Mouse (Mus musculus): ENCODE results near the gene Bik. TPM values are rescaled to one million over a fixed set of nuclear protein-coding genes. Genes with fewer than 3 reads are reported as not detected.

Gene Bik
- total RNA-seq, 2 experiments from 2014 or later: 0.76 to 1.6 TPM

GRCm38 (mm10) chr15:83538855-83539254, 12.2 kb downstream of the Bik start:
- DNase-seq: no peak
- intact Hi-C loops (cut with DNase I): no loop called here

DNA sequence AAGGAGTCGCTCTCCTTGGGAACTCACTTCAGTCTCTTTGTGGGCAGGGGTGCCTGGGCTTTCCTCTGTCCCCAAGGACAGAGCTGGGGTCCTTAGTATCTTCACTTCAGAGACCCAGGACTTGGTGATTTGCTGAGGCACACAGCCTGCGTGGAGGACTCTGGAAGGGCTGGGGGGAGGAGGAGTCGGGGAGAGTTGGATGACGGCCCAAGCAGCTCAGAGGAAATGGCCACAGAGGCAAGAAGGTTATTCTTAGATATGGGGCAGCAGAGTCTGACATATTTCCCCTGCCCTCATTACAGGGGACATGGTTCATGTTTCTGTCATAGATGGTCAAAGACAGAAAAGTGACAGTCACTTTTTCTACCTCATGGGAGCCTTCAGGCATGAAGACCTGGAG, 13.2 kb downstream of the Bik start:
- intact Hi-C loops (cut with DNase I): no loop called here

DNA sequence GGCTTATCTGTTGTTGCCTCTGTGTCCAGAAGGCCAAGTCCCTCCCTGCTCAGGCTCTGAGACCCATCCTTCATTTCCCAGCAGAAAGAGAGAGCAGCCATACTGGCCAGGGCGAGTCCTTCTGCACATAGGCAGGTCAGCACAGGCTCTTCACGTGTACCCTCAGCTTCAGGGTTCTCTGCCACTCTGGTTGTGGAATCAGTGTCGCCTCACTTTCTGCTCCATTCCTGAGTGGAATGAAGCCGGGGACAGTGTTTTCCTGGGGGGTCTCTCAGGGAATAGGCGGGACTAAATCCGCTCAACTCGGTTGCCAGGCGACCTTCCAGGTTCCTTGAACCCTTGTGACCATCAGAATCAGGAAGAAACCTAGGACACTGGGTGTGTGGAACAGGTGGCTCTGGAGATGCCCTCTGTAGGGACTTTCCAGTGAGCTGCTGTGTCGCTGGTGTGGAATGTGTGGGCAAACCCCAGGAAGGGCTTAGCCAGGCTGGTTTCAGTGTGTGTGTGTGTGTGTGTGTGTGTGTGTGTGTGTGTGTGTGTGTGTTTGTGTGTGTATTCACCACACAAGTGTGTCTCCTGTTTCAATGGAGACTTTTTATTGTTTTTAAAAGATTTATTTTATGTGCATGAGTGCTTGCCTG, 15.1 kb downstream of the Bik start:
- DNase-seq: no peak
- intact Hi-C loops (cut with DNase I): no loop called here

More for the DNA sequence above, 13.2 kb downstream of the Bik start:
- DNase-seq: peak; percentile 46 to 47

GRCm38 (mm10) chr15:83546029-83546428, 19.4 kb downstream of the Bik start:
- intact Hi-C loops (cut with DNase I): no loop called here
- DNase-seq: no peak

GRCm38 (mm10) chr15:83547144-83547543, 20.5 kb downstream of the Bik start:
- intact Hi-C loops (cut with DNase I): no loop called here
- no peak for DNase-seq

DNA sequence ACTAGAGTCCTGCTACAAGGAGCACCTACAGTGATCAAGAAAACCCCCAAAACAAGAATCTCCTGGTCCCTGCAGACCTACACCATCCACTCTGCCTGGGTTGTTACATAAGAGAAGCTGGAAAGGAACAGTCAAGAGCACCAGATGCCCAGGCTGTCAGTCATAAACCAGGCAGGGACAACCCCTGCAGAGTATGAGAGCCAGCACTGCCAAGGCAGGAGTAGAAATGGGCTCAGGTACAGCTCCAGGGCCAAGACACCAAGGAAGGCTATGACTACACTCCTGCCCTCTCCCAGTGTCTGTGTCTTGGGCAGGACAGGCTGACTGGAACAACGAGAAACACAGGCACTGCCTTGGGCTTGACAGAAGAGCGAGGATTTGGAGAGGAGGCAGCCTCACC, 23.5 kb downstream of the Bik start:
- intact Hi-C loops (cut with DNase I): no loop called here
- no peak for DNase-seq

DNA sequence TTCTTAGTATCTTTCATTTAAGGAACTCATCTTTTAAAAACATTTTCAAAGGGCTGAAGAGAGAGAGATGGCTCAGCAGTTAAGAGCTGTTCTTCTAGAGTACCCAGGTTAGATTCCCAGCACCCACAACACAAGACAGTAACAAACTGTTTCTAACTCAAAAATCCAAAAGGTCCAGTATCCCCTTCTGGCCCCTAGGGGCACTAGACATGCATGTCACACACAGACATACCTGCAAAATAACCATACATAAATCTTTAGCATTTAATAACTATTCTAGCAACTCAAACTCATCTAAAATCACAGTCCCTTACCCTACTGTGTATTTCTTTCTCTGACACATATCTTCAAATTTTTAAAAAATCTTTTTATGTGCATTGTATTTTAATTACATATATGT, 27.2 kb downstream of the Bik start:
- DNase-seq: no peak
- intact Hi-C loops (cut with DNase I): no loop called here

DNA sequence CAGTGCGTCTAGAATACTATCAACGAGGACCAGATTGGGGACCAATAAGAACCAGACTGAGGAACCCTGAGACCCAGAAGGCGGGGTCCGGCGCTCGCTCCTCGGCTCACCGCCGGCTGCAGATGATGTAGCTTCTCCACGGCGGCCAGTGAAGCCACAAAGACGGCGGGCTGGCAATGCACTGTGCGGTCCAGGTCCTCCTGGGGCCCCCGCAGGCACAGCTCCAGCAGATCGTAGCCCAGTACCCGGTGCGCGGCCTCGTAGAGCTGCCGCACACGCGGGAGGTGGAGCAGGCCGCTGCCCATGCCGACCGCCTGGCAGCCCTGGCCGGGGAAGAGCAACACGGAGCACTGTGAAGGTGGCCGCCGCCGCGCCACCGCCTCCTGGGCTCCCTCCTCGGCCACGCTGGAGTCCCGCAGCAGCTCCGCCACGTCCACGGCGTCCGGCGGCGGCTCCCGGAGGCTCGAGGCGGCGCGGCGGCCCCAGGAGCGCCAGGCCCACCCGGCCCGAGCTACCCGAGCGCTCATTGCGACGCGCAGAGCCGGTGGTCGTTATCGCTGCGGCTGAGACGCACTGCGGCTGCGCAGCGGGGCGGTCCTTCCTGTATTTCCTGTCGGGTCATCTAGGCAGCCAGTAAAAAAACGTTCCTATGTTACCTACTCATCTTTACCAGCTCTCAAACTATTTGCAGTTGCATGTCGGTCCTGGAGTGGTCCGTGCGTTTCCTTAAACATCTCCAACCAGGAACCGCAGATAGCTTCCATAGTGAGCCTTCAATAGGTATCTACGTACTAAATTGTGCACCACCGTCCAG, 28.7 kb downstream of the Bik start:
- intact Hi-C loops (cut with DNase I): no loop called here

GRCm38 (mm10) chr15:83560941-83561477, 34.3 kb downstream of the Bik start:
- no peak for DNase-seq
- intact Hi-C loops (cut with DNase I): no loop called here

More for the DNA sequence above, 28.7 kb downstream of the Bik start:
- DNase-seq: peak; percentile 78 to 79

DNA sequence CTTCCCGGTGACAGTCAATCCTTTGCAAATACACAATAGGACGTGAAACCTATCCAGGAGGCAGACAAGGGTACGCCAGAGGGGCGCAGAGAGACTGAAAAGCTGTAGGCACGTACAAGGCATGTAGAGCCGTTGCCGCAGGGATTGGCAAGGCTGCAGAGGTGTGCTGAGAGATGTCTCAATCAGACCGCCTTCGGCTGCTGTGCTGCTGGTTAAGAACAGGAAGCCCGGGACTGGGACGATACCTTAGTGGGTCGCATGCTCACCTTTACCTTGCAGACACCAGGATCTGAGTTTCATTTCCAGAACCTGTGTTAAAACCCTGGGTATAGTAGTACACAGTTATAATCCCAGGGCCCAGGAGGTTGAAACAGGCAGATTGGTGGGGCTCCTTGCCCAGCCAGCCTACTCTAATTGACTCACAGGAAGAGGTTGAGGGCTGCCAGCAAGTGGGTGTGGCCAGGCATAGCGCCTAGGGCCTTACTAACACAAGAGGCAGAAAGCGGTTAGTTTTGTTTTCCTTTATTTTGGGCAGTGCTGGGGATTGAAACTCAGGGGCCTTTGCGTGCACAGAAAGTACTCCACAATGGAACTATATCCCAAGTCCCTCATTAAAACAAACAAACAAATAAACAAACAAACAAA, 36.1 kb downstream of the Bik start:
- intact Hi-C loops (cut with DNase I): no loop called here
- DNase-seq: peak; percentile 86

DNA sequence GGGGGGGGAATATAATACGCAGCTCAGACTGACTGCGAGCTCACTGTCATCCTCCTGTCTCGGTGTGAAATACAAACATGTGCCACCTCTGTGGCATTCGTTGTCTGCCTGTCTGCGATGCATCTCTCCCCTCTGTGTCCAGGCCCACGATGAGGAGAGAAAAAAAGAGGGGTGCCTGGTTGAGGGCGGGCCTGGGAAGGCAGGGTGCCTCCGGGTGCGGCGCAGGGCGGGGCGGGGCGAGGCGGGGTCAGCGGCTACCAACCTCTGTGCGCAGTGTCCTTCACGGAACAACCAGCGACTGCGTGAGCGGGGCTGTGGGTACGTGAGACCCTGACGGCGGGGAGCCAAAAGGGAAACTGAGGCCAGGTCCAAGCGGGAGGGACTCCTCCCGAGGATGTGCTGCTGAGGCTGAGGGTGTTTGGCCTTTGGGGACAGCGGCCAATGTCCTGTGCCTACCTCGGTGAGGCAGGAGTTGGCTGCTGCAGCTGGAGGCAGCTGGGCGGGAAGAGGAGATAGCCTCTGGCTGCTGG, 36.7 kb downstream of the Bik start, which contains the start of the genes Tspo and Mcat:
Tspo (plus strand) TSS at position 266 of the 530 bp plus-strand sequence.
Mcat (minus strand) TSS at position 461 of the 530 bp plus-strand sequence.
- peak; percentile 60 to 65 for DNase-seq
- intact Hi-C loops (cut with DNase I): no loop called here

GRCm38 (mm10) chr15:83563857-83564651, 37.4 kb downstream of the Bik start:
- peak; percentile 16 to 34 for DNase-seq
- intact Hi-C loops (cut with DNase I): no loop called here

DNA sequence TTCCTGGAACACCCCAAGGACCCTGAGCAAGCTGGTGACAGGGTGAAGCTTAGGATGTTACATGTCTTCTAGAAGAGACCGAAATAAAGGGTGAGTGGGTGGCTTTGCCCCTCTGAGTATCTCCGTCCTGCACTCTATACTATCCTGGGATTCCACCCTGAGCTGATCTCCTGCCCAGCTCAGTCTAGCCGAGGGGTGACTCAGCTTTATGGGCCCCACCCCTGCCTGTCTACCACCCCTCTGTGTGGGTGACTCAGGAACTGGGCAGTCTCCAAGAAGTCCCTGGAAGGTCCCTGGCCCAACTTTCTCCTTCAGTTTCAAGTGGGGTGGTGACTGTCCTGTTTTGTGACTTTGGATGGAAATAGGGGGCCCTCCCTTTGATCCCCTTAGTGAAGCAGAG, 38.8 kb downstream of the Bik start:
- peak; percentile 34 to 39 for DNase-seq
- intact Hi-C loops (cut with DNase I): no loop called here

DNA sequence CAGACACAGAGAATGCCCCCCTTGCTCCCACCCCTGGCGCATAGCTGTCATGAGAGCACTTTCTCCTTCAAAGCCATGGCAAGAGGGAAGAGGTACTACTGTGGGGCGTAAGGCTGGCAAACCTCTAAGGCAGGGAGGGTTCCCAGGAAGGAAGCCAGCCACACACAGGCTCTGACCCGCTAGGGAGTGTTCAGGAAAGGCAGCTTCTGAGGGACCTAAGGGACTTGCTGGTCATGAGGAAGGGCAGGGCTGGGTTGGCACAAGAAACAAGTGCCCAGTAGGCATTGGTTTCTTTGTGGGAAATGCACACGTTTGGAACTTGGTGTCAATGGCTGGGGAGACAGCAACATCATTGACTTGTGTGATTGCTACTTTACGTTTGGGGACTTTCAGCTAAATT, 39.3 kb downstream of the Bik start:
- intact Hi-C loops (cut with DNase I): no loop called here
- DNase-seq: no peak

GRCm38 (mm10) chr15:83567728-83568127, 41.1 kb downstream of the Bik start:
- intact Hi-C loops (cut with DNase I): no loop called here
- DNase-seq: no peak

GRCm38 (mm10) chr15:83568544-83568943, 41.9 kb downstream of the Bik start:
- intact Hi-C loops (cut with DNase I): no loop called here
- DNase-seq: no peak

- DNase-seq: no peak
- intact Hi-C loops (cut with DNase I): no loop called here
Observed at GRCm38 (mm10) chr15:83569682-83570081, 43.0 kb downstream of the Bik start.

DNA sequence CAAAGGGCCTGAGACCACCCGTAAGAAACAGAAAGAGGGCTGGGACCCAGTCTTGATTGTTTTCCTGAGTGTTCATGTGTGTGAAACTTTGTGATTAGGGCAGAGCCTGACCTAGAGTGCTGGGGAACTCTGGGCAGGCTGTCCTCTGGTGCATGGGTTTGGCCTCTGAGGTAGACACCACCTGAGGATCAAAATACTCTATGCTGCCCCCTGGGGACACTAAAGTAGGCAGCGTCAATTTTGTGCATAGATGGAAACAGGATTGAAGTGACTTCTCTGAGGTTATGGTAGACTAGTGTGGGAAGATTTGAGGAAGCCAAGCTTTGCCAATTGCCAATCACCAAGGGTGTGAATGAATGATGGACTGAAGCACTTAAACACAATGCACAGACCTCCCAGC, 44.0 kb downstream of the Bik start:
- no peak for DNase-seq
- intact Hi-C loops (cut with DNase I): no loop called here

DNA sequence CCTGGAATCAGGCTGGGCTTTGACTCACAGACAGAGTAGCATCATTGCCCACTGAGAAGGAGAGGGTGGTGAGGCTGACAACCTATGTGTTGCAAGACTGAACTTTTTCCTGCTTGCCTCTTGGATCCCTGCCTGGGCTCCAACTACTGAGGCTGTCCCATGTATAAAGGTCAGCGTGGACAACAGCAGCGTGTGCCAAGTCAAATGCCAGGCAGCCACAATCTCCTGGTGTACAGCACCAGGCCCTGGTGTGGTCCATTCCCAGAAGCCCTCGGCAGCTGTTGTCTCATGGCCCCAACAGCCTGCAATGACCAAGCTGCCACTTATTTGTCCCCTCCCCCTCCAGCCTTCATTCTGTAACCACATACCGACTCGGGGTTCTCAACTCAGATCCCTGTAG, 45.0 kb downstream of the Bik start:
- no peak for DNase-seq
- intact Hi-C loops (cut with DNase I): no loop called here

GRCm38 (mm10) chr15:83572132-83572531, 45.5 kb downstream of the Bik start:
- no peak for DNase-seq
- intact Hi-C loops (cut with DNase I): no loop called here
